Mouse (Mus musculus) forebrain, embryonic 14.5 days (tissue): ENCODE measurements at regions not wholly inside any gene's neighbourhood (a gene's known extent, or its start where the extent isn't known, plus 50 kb on each side); places are given as distances from the start of the nearest gene placed in this dataset.

Source experiments
- ATAC-seq: fragments of 200-750 bp; cut with Nextera tagmentation; 2 replicates; pipeline ENCODE4 v1.8.0; 2017; ENCODE audit warnings: mild to moderate bottlenecking, moderate library complexity
- DNase-seq: peaks from one replicate; pipeline ENCODE4 v3.0.0-alpha.2; 2015; ENCODE audit warnings: low spot score
- H3K27ac ChIP-seq: fragments of 300-500 bp; sonication (generic); 2 replicates; pipeline ENCODE4 v1.5.1; 2014; ENCODE audit warnings: low read depth, mild to moderate bottlenecking, control low read depth, low read length, moderate library complexity
- H3K27me3 ChIP-seq: fragments of 300-500 bp; sonication (generic); replicated peaks from 2 replicates; pipeline ENCODE4 v1.6.1; 2014; ENCODE audit warnings: low read length, control low read depth, mixed read lengths; ENCODE audit not compliant: control insufficient read depth, insufficient read depth
- H3K36me3 ChIP-seq: fragments of 300-500 bp; sonication (generic); 2 replicates; pipeline ENCODE4 v1.6.1; 2014; ENCODE audit warnings: low read length, control low read depth; ENCODE audit not compliant: control insufficient read depth, insufficient read depth
- H3K4me1 ChIP-seq: fragments of 300-500 bp; sonication (generic); 2 replicates; pipeline ENCODE4 v1.6.1; 2014; ENCODE audit warnings: antibody characterized with exemption, low read length, control low read depth; ENCODE audit not compliant: control insufficient read depth, insufficient read depth
- H3K4me2 ChIP-seq: fragments of 300-500 bp; sonication (generic); 2 replicates; pipeline ENCODE4 v1.6.1; 2014; ENCODE audit warnings: mild to moderate bottlenecking, control low read depth, low read length
- H3K4me3 ChIP-seq: fragments of 300-500 bp; sonication (generic); 2 replicates; pipeline ENCODE4 v1.5.1; 2014; ENCODE audit warnings: low read depth, low read length, control low read depth
- H3K9ac ChIP-seq: fragments of 300-500 bp; sonication (generic); 2 replicates; pipeline ENCODE4 v1.6.1; 2014; ENCODE audit warnings: mild to moderate bottlenecking, low read length, control low read depth, moderate library complexity
- H3K9me3 ChIP-seq: fragments of 300-500 bp; sonication (generic); replicated peaks from 2 replicates; pipeline ENCODE4 v1.6.1; 2016; ENCODE audit warnings: low read length, control low read depth, mixed read lengths; ENCODE audit not compliant: control insufficient read depth
- WGBS: fragments of 180-500 bp; shearing (Covaris S2); extraction: QIAGEN DNeasy Blood & Tissue Kit; methylation state at CpG from one replicate; pipeline ENCODE4 v1.1.7; 2014; 5-methylcytosine and 5-hydroxymethylcytosine counted together

GRCm38 (mm10) chr1:47003746-47004145, 111.1 kb upstream of the Slc39a10 start:
- Histone ChIP-seq H3K9ac (no peak overlapping the region), H3K4me2 (no peak overlapping the region), H3K27me3 (no peaks in the 10 kb centered on the region), H3K27ac (no peak overlapping the region), H3K4me1 (no peaks in the 10 kb centered on the region), H3K9me3 (no peaks in the 10 kb centered on the region), H3K4me3 (no peak overlapping the region), H3K36me3 (no peaks in the 10 kb centered on the region)
- DNase-seq (no peak), ATAC-seq (no peak)
- 73% methylated on average over 5 of the region's 5 CpGs for WGBS

GRCm38 (mm10) chr1:46999337-46999736, 106.7 kb upstream of the Slc39a10 start:
- WGBS = 91% methylated on average over 3 of the region's 3 CpGs
- no peak for ATAC-seq

GRCm38 (mm10) chr1:46985978-46986377, 93.3 kb upstream of the Slc39a10 start:
- peak; percentile 7 for DNase-seq
- Histone ChIP-seq H3K9me3 (no peaks in the 10 kb centered on the region), H3K4me3 (no peak overlapping the region), H3K27me3 (no peaks in the 10 kb centered on the region), H3K4me1 (no peaks in the 10 kb centered on the region), H3K4me2 (no peak overlapping the region), H3K9ac (no peak overlapping the region), H3K27ac (no peak overlapping the region), H3K36me3 (no peaks in the 10 kb centered on the region)
- WGBS = 35% methylated on average over 1 of the region's 1 CpGs
- no peak for ATAC-seq

More at GRCm38 (mm10) chr1:46999337-46999736, 106.7 kb upstream of the Slc39a10 start:
- Histone ChIP-seq H3K9ac (no peak overlapping the region), H3K36me3 (no peaks in the 10 kb centered on the region), H3K9me3 (no peaks in the 10 kb centered on the region), H3K4me3 (no peak overlapping the region), H3K4me1 (no peaks in the 10 kb centered on the region), H3K4me2 (no peak overlapping the region), H3K27me3 (no peaks in the 10 kb centered on the region), H3K27ac (no peak overlapping the region)
- DNase-seq = no peak

GRCm38 (mm10) chr1:46983093-46983492, 90.4 kb upstream of the Slc39a10 start:
- WGBS = 91% methylated on average over 1 of the region's 1 CpGs

GRCm38 (mm10) chr1:46970470-46970869, 77.8 kb upstream of the Slc39a10 start:
- no peak for ATAC-seq
- DNase-seq = peak; percentile 52
- H3K4me2 ChIP-seq = no peak overlapping the region
- H3K27ac ChIP-seq = no peak overlapping the region
- H3K27me3 ChIP-seq = no peaks in the 10 kb centered on the region
- H3K9ac ChIP-seq = no peak overlapping the region
- H3K36me3 ChIP-seq = no peaks in the 10 kb centered on the region
- H3K9me3 ChIP-seq = no peaks in the 10 kb centered on the region
- H3K4me1 ChIP-seq = no peaks in the 10 kb centered on the region
- no peak overlapping the region for H3K4me3 ChIP-seq
- WGBS = 50% methylated on average over 3 of the region's 3 CpGs

More at GRCm38 (mm10) chr1:46983093-46983492, 90.4 kb upstream of the Slc39a10 start:
- Histone ChIP-seq H3K4me2 (no peak overlapping the region), H3K4me3 (no peak overlapping the region), H3K27ac (no peak overlapping the region), H3K9me3 (peaks cover 10% of the 10 kb centered on the region; the same call in 1 of the 2 replicates), H3K4me1 (no peaks in the 10 kb centered on the region), H3K36me3 (no peaks in the 10 kb centered on the region), H3K9ac (no peak overlapping the region), H3K27me3 (no peaks in the 10 kb centered on the region)
- ATAC-seq (no peak), DNase-seq (no peak)

- no peaks in the 10 kb centered on the region for H3K27me3 ChIP-seq
- H3K36me3 ChIP-seq = no peaks in the 10 kb centered on the region
- DNase-seq (no peak), ATAC-seq (no peak)
- no peak overlapping the region for H3K4me2 ChIP-seq
- H3K4me3 ChIP-seq = no peak overlapping the region
- H3K27ac ChIP-seq = no peak overlapping the region
- 68% methylated on average over 3 of the region's 3 CpGs for WGBS
- no peaks in the 10 kb centered on the region for H3K4me1 ChIP-seq
- no peaks in the 10 kb centered on the region for H3K9me3 ChIP-seq
- H3K9ac ChIP-seq = no peak overlapping the region
Measured at GRCm38 (mm10) chr1:46968361-46968760, 75.7 kb upstream of the Slc39a10 start.

- no peak overlapping the region for H3K4me2 ChIP-seq
- no peaks in the 10 kb centered on the region for H3K36me3 ChIP-seq
- no peak overlapping the region for H3K9ac ChIP-seq
- DNase-seq (no peak), ATAC-seq (no peak)
- H3K27me3 ChIP-seq = no peaks in the 10 kb centered on the region
- H3K27ac ChIP-seq = no peak overlapping the region
- no peaks in the 10 kb centered on the region for H3K4me1 ChIP-seq
- WGBS = 64% methylated on average over 3 of the region's 3 CpGs
- H3K9me3 ChIP-seq = no peaks in the 10 kb centered on the region
- H3K4me3 ChIP-seq = no peak overlapping the region
Measured at GRCm38 (mm10) chr1:46966917-46967266, 74.2 kb upstream of the Slc39a10 start.

- Histone ChIP-seq H3K4me3 (no peak overlapping the region), H3K4me2 (no peak overlapping the region), H3K9ac (no peak overlapping the region), H3K27ac (no peak overlapping the region), H3K27me3 (no peaks in the 10 kb centered on the region), H3K9me3 (no peaks in the 10 kb centered on the region), H3K36me3 (no peaks in the 10 kb centered on the region), H3K4me1 (no peaks in the 10 kb centered on the region)
- 64% methylated on average over 5 of the region's 5 CpGs for WGBS
- ATAC-seq (no peak), DNase-seq (peak; percentile 12)
Measured at GRCm38 (mm10) chr1:46965996-46966916, 73.6 kb upstream of the Slc39a10 start.

GRCm38 (mm10) chr1:46963973-46964727, 71.5 kb upstream of the Slc39a10 start:
- 78% methylated on average over 5 of the region's 5 CpGs for WGBS

More at GRCm38 (mm10) chr1:46963973-46964727, 71.5 kb upstream of the Slc39a10 start:
- H3K4me2 ChIP-seq = no peak overlapping the region
- H3K27ac ChIP-seq = no peak overlapping the region
- H3K4me3 ChIP-seq = no peak overlapping the region
- DNase-seq (no peak), ATAC-seq (no peak)
- no peaks in the 10 kb centered on the region for H3K9me3 ChIP-seq
- H3K36me3 ChIP-seq = no peaks in the 10 kb centered on the region
- H3K4me1 ChIP-seq = no peaks in the 10 kb centered on the region
- no peaks in the 10 kb centered on the region for H3K27me3 ChIP-seq
- no peak overlapping the region for H3K9ac ChIP-seq
